Mouse (Mus musculus) ES-E14 (cell line): ENCODE data around the gene Lifr. TPM values are rescaled to one million over a fixed set of nuclear protein-coding genes. Genes with fewer than 3 reads are reported as not detected.

Experiments used
- DNase-seq: peaks from one replicate; pipeline ENCODE4 v3.0.0-alpha.2; 2013; ENCODE audit warnings: low read depth, low spot score
- H3K27ac ChIP-seq: 2 replicates; pipeline ENCODE4 v1.5.1; 2012; ENCODE audit warnings: low read depth, mild to moderate bottlenecking, low read length, moderate library complexity, mixed read lengths; ENCODE audit not compliant: poor library complexity, insufficient read depth, severe bottlenecking
- H3K36me3 ChIP-seq: 2 replicates; pipeline ENCODE4 v1.6.1; 2012; ENCODE audit warnings: mild to moderate bottlenecking, low read length, moderate library complexity, mixed read lengths; ENCODE audit not compliant: control insufficient read depth, poor library complexity, insufficient read depth, severe bottlenecking
- H3K4me1 ChIP-seq, 2 experiments: fragments of 150-350 bp in 1 of 2; sonication (generic) in 1 of 2; 2 replicates each; pipeline ENCODE4 v1.6.1; 2012; ENCODE audit warnings: low read length in 2 of 2, mild to moderate bottlenecking in 1 of 2, mixed read lengths in 1 of 2; ENCODE audit not compliant: control insufficient read depth in 2 of 2, insufficient read depth in 2 of 2, poor library complexity in 1 of 2
- H3K4me3 ChIP-seq, 2 experiments: fragments of 150-350 bp in 1 of 2; sonication (generic) in 1 of 2; 2 replicates each; pipeline ENCODE4 v1.5.1; 2012; ENCODE audit warnings: low read length in 2 of 2, low read depth in 1 of 2, mild to moderate bottlenecking in 1 of 2, mixed read lengths in 1 of 2; ENCODE audit not compliant: insufficient read depth in 1 of 2, poor library complexity in 1 of 2, severe bottlenecking in 1 of 2
- H3K9ac ChIP-seq: 2 replicates; pipeline ENCODE4 v1.6.1; 2012; ENCODE audit warnings: low read depth, mild to moderate bottlenecking, low read length, mixed read lengths; ENCODE audit not compliant: poor library complexity, insufficient read depth, severe bottlenecking
- H3K9me3 ChIP-seq: fragments of 150-350 bp; sonication (generic); 2 replicates; pipeline ENCODE4 v1.6.1; 2012; ENCODE audit warnings: low read depth, mild to moderate bottlenecking, low read length; ENCODE audit not compliant: control insufficient read depth, insufficient read depth
- CHD2 ChIP-seq: IDR thresholded peaks from 2 replicates; pipeline ENCODE4 v1.6.1; 2014; ENCODE audit warnings: mild to moderate bottlenecking, low read depth, low read length, inconsistent platforms
- HCFC1 ChIP-seq: IDR thresholded peaks from 2 replicates; pipeline ENCODE4 v1.6.1; 2012; ENCODE audit warnings: low read length, inconsistent platforms, borderline replicate concordance; ENCODE audit not compliant: insufficient read depth
- MAFK ChIP-seq: IDR thresholded peaks from 2 replicates; pipeline ENCODE4 v1.6.1; 2014; ENCODE audit warnings: mild to moderate bottlenecking, low read depth, low read length, inconsistent platforms; ENCODE audit not compliant: insufficient read depth
- ZC3H11A ChIP-seq: IDR thresholded peaks from 2 replicates; pipeline ENCODE4 v1.6.1; 2012; ENCODE audit warnings: low read depth, mild to moderate bottlenecking, inconsistent platforms, low read length, borderline replicate concordance
- ZNF384 ChIP-seq: IDR thresholded peaks from 2 replicates; pipeline ENCODE4 v1.6.1; 2012; ENCODE audit warnings: low read depth, low read length, inconsistent platforms
- in situ Hi-C, 2 experiments: fragments of 600-800 bp; cut with MboI; formaldehyde crosslinking; loops; one replicate each; pipeline ENCODE4 v1.15.1; 2025; ENCODE audit warnings: low sequenced_read_pairs in 2 of 2, inconsistent platforms in 1 of 2; ENCODE audit not compliant: unreplicated experiment in 2 of 2
- total RNA-seq: library from RNA; depleted of rRNA; stranded (reverse); fragments of 300-350 nt; gene quantifications from 2 replicates; pipeline ENCODE4 v1.2.3, GENCODE M21; 2012

The Lifr gene
- total RNA-seq, 1 experiment, result 89.3 TPM

GRCm38 (mm10) chr15:7194748-7195221 lies 104.4 kb downstream of the Lifr start:
- Histone ChIP-seq H3K9me3 (no peaks in the 10 kb centered on the region), H3K4me3 (no peak overlapping the region), H3K27ac (no peak overlapping the region), H3K36me3 (peaks cover 20% of the 10 kb centered on the region), H3K9ac (no peak overlapping the region), H3K4me1 (peaks cover 0 to 4% of the 10 kb centered on the region in 2 experiments; a peak in 1 of 4 replicates)
- in situ Hi-C loops, result loop anchor here in 1 of 2 experiments (25.0 kb wide), 1 partner anchor 918 kb away; the partner anchor contains the start of gene Nup155
- TF ChIP-seq ZNF384 (no peak), ZC3H11A (no peak)
- no peak for DNase-seq

GRCm38 (mm10) chr15:7197652-7198445 lies 107.4 kb downstream of the Lifr start:
- TF ChIP-seq MAFK (no peak), ZNF384 (no peak), ZC3H11A (no peak), HCFC1 (no peak), CHD2 (no peak)
- no peak for DNase-seq
- in situ Hi-C loops, result loop anchor here in 1 of 2 experiments (25.0 kb wide), 1 partner anchor 914 kb away; the partner anchor contains the start of gene Nup155
- H3K9ac ChIP-seq, result no peak overlapping the region
- peaks cover 4% of the 10 kb centered on the region; the same call in 1 of the 2 replicates for H3K36me3 ChIP-seq
- no peak overlapping the region for H3K27ac ChIP-seq
- no peaks in the 10 kb centered on the region for H3K9me3 ChIP-seq
- no peak overlapping the region for H3K4me3 ChIP-seq
- peaks cover 0 to 4% of the 10 kb centered on the region in 2 experiments; a peak in 1 of 4 replicates for H3K4me1 ChIP-seq

- in situ Hi-C loops, result loop anchor here in 1 of 2 experiments (25.0 kb wide), 1 partner anchor 913 kb away; the partner anchor contains the start of gene Nup155
- no peaks in the 10 kb centered on the region for H3K9me3 ChIP-seq
- H3K4me1 ChIP-seq, result no peaks in the 10 kb centered on the region
- H3K36me3 ChIP-seq, result 0 out of 2 replicates have a peak, but pooled peaks cover 1% of the 10 kb centered on the region
- TF ChIP-seq MAFK, result no peak
- TF ChIP-seq CHD2, result no peak
- no peak overlapping the region for H3K4me3 ChIP-seq
- H3K27ac ChIP-seq, result no peak overlapping the region
- no peak overlapping the region for H3K9ac ChIP-seq
- DNase-seq, result no peak
Measured at GRCm38 (mm10) chr15:7198816-7199215, 108.4 kb downstream of the Lifr start.

- Histone ChIP-seq H3K9me3 (no peaks in the 10 kb centered on the region), H3K9ac (no peak overlapping the region), H3K27ac (no peak overlapping the region), H3K4me3 (no peak overlapping the region), H3K36me3 (no peaks in the 10 kb centered on the region), H3K4me1 (no peaks in the 10 kb centered on the region; a peak in 1 of 4 replicates)
- in situ Hi-C loops, result loop anchor here in 1 of 2 experiments (25.0 kb wide), 2 partner anchors 288 to 563 kb away; no protein-coding TSS in a partner anchor
- no peak for TF ChIP-seq ZC3H11A
- TF ChIP-seq CHD2, result no peak
- TF ChIP-seq HCFC1, result no peak
- no peak for TF ChIP-seq MAFK
- no peak for TF ChIP-seq ZNF384
- DNase-seq, result no peak
Measured at GRCm38 (mm10) chr15:7200286-7200685, 109.9 kb downstream of the Lifr start.
